In genomic region chr5:124872033-124872432, GRCm38 (mm10) we compare ENCODE assay signal across 11 mouse cellular contexts. TPM values are rescaled to one million over a fixed set of nuclear protein-coding genes. Genes with fewer than 3 reads are reported as not detected.
DNase-seq lines count a peak whose midpoint lies in the region; ATAC-seq lines count a peak whose summit lies in the region.
"Had no signal": no experiment of that assay in that cellular context is flagged by ENCODE, and none has a peak within 500 bp of the region (broad histone marks: within the 10 kb centered on the region; RNA-seq: fewer than 3 reads in every experiment).

No protein-coding gene starts in this region.

- no peak overlapping the region for H3K4me2 ChIP-seq in neural tube, embryonic 15.5 days
- H3K4me2 ChIP-seq: liver, embryonic 13.5 days had no signal

- no peak overlapping the region for H3K9ac ChIP-seq in neural tube, embryonic 15.5 days (replicated peaks)
- H3K9ac ChIP-seq: forebrain, postnatal 0 days; liver, embryonic 13.5 days had no signal

- no peak for ATAC-seq in neural tube, embryonic 15.5 days (ENCODE audit: low FRiP score)
- ATAC-seq: forebrain, postnatal 0 days had no signal

- H3K4me1 ChIP-seq in neural tube, embryonic 15.5 days: peaks cover 54% of the 10 kb centered on the region

- H3K36me3 ChIP-seq in neural tube, embryonic 15.5 days: peaks cover 20% of the 10 kb centered on the region

- no peaks in the 10 kb centered on the region for H3K9me3 ChIP-seq in neural tube, embryonic 15.5 days (replicated peaks)
- H3K9me3 ChIP-seq: liver, embryonic 13.5 days had no signal

- 73% methylated on average over 2 of the region's 2 CpGs for WGBS in neural tube, embryonic 15.5 days

- H3K27me3 ChIP-seq in neural tube, embryonic 15.5 days (replicated peaks): no peaks in the 10 kb centered on the region
- H3K27me3 ChIP-seq: liver, embryonic 13.5 days had no signal

- H3K27ac ChIP-seq in neural tube, embryonic 15.5 days (replicated peaks): no peak overlapping the region
- H3K27ac ChIP-seq: liver, embryonic 13.5 days had no signal

- DNase-seq in kidney, postnatal 14 days: peak; percentile 60
- DNase-seq in kidney, adult 18-20 months: no peak
- peak; percentile 55 for DNase-seq in adipocyte (ENCODE audit: low spot score)
- DNase-seq in heart, adult 9 months (ENCODE audit: low spot score in 2 of 2): peak; percentile 26 to 50
- peak; percentile 40 for DNase-seq in lung, postnatal 36 days
- DNase-seq in retina, postnatal 1 day: no peak
- DNase-seq: embryo, embryonic 11 days; forebrain, postnatal 0 days; layer of hippocampus, adult 9-11 months; liver, embryonic 13.5 days had no signal

- H3K4me3 ChIP-seq in neural tube, embryonic 15.5 days (replicated peaks): no peak overlapping the region
- H3K4me3 ChIP-seq: liver, embryonic 13.5 days had no signal

RNA-seq across cellular contexts. Expression of gene Zfp664, which starts 9.5 kb away (rescaled TPM):
- 83.9 and 96.8 TPM in 2 replicates for polyA plus RNA-seq in neural tube, embryonic 15.5 days (2015; fragmentation: Nextera tagmentation; extraction: Ambion mirVana)

RNA-seq across cellular contexts. Expression of gene Ccdc92, which starts 9.8 kb away (rescaled TPM):
- polyA plus RNA-seq in neural tube, embryonic 15.5 days (2015; fragmentation: Nextera tagmentation; extraction: Ambion mirVana): 50.3 and 55.9 TPM in 2 replicates

Comparison
In these comparisons a context has a peak if more than half of its experiments do, and no peak if none do; other contexts are left out.
1. DNase-seq: peak in kidney, postnatal 14 days (single experiment), adipocyte (single experiment), heart, adult 9 months (2 of 2) and lung, postnatal 36 days (single experiment); none in kidney, adult 18-20 months (single experiment) and retina, postnatal 1 day (single experiment).